22 mouse cellular contexts compared by ENCODE assay signal in the genomic region with DNA sequence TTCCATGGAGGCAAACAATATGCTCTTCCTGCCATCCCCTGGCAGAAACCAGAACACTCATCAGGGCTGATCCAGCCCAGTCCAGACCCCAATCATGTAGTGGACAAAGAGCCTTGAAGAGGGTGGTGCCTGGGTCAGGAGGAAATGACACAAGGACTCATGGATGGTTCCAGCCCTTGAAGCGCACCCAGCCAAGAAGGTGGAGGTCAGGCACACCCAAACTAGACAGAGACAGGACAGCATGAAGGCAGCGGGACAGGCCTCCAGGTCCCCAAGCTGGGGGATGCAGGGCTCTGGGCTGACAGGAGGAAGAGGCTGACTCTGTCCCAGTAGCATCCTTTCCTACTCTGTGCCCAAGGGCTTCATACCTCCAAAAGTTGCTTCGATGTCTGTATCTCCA. TPM values are rescaled to one million over a fixed set of nuclear protein-coding genes. Genes with fewer than 3 reads are reported as not detected.
DNase-seq lines count a peak whose midpoint lies in the region; TF ChIP-seq lines count a peak whose summit lies in the region.
"Had no signal": no experiment of that assay in that cellular context is flagged by ENCODE, and none has a peak within 500 bp of the region (broad histone marks: within the 10 kb centered on the region; RNA-seq: fewer than 3 reads in every experiment).

No protein-coding gene starts in this region.

- peak; percentile 57 for TF ChIP-seq POLR2A in kidney, adult 2 months (IDR thresholded peaks at IDR 0.05; ENCODE audit: low read depth, low read length)
- TF ChIP-seq POLR2A in myocyte (IDR thresholded peaks at IDR 0.05; ENCODE audit: insufficient read length, low read depth): no peak

- H3ac ChIP-seq in myocyte (ENCODE audit: control insufficient read depth, insufficient read length): no peak overlapping the region

- 89% methylated on average over 3 of the region's 3 CpGs for WGBS in kidney, adult 2 months
- WGBS in midbrain, embryonic 10.5 days: 94% methylated on average over 3 of the region's 3 CpGs

- H3K9me3 ChIP-seq in midbrain, embryonic 10.5 days (replicated peaks): no peaks in the 10 kb centered on the region
- H3K9me3 ChIP-seq: embryonic facial prominence, embryonic 10.5 days; embryonic facial prominence, embryonic 12.5 days; forebrain, embryonic 13.5 days; forebrain, embryonic 15.5 days had no signal

- H3K27ac ChIP-seq in kidney, adult 2 months (ENCODE audit: insufficient read depth, low read depth, low read length): no peak overlapping the region
- no peak overlapping the region for H3K27ac ChIP-seq in midbrain, embryonic 10.5 days (replicated peaks)
- H3K27ac ChIP-seq: embryonic facial prominence, embryonic 10.5 days; embryonic facial prominence, embryonic 12.5 days; forebrain, embryonic 13.5 days; forebrain, embryonic 15.5 days had no signal

- peak overlapping the region; percentile 70 for H3K4me2 ChIP-seq in myocyte (ENCODE audit: low read depth)
- H3K4me2 ChIP-seq: embryonic facial prominence, embryonic 12.5 days; forebrain, embryonic 13.5 days; forebrain, embryonic 15.5 days had no signal

- H3K79me2 ChIP-seq in myocyte (ENCODE audit: control insufficient read depth, insufficient read depth): no peaks in the 10 kb centered on the region

- H3K27me3 ChIP-seq in kidney, adult 2 months (replicated peaks; ENCODE audit: control insufficient read depth, insufficient read depth, low read length): no peaks in the 10 kb centered on the region
- no peaks in the 10 kb centered on the region for H3K27me3 ChIP-seq in myocyte (ENCODE audit: control insufficient read depth, insufficient read depth, insufficient read length)
- peaks cover 100% of the 10 kb centered on the region for H3K27me3 ChIP-seq in midbrain, embryonic 10.5 days (ENCODE audit: low read depth, poor library complexity, severe bottlenecking)
- H3K27me3 ChIP-seq: Patski had no signal

- H3K4me1 ChIP-seq in kidney, adult 2 months (ENCODE audit: control insufficient read depth, insufficient read depth, low read length): peaks cover 7% of the 10 kb centered on the region
- peaks cover 46% of the 10 kb centered on the region for H3K4me1 ChIP-seq in midbrain, embryonic 10.5 days

- no peaks in the 10 kb centered on the region for H3K36me3 ChIP-seq in kidney, adult 2 months (ENCODE audit: control insufficient read depth, insufficient read depth, low read length)
- no peaks in the 10 kb centered on the region for H3K36me3 ChIP-seq in myocyte (ENCODE audit: control insufficient read depth, insufficient read depth)
- no peaks in the 10 kb centered on the region for H3K36me3 ChIP-seq in midbrain, embryonic 10.5 days
- H3K36me3 ChIP-seq: embryonic facial prominence, embryonic 10.5 days; embryonic facial prominence, embryonic 12.5 days; forebrain, embryonic 15.5 days; G1E had no signal

- no peak for TF ChIP-seq CTCF in kidney, adult 2 months (conservative IDR thresholded peaks at IDR 0.05; ENCODE audit: insufficient read depth, insufficient read length, low read depth, low read length)

- peak; percentile 12 for DNase-seq in kidney, adult 2 months
- DNase-seq in kidney, adult 11 months: no peak
- peak; percentile 61 for DNase-seq in 3134 (ENCODE audit: extremely low read depth, insufficient read length, low spot score)
- no peak for DNase-seq in midbrain, embryonic 10.5 days (ENCODE audit: low spot score)
- DNase-seq: adrenal gland, postnatal 14 days; B cell, adult 2 months; cerebellum, adult 11-12 months; cerebellum, adult 2 months; cerebellum, adult 9-10 months; cerebellum, postnatal 10 days; cerebellum, postnatal 25 days had no signal

- no peak overlapping the region for H3K4me3 ChIP-seq in kidney, adult 2 months (ENCODE audit: insufficient read depth, low read depth, low read length)
- H3K4me3 ChIP-seq in myocyte: no peak overlapping the region
- no peak overlapping the region for H3K4me3 ChIP-seq in midbrain, embryonic 10.5 days
- H3K4me3 ChIP-seq: embryonic facial prominence, embryonic 10.5 days; embryonic facial prominence, embryonic 12.5 days; forebrain, embryonic 13.5 days; forebrain, embryonic 15.5 days had no signal

TF ChIP-seq in myocyte, 11 proteins besides CTCF, POLR2A, EP300 and RAD21:
- TF ChIP-seq SRF (IDR thresholded peaks at IDR 0.05; ENCODE audit: control insufficient read depth, insufficient read length, low read depth) (no peak), TCF3 (IDR thresholded peaks at IDR 0.05; ENCODE audit: insufficient read length, low read depth) (no peak), MAX (IDR thresholded peaks at IDR 0.05; ENCODE audit: low read depth) (no peak), MYOD1 (IDR thresholded peaks at IDR 0.05; ENCODE audit: control insufficient read depth in 1 of 3, insufficient read length in 2 of 3, low read depth in 2 of 3) (no peak), POLR2AphosphoS2 (IDR thresholded peaks at IDR 0.05; ENCODE audit: insufficient read length, low read depth) (no peak), CEBPB (IDR thresholded peaks at IDR 0.05; ENCODE audit: insufficient read depth, poor library complexity, severe bottlenecking) (no peak), REST (IDR thresholded peaks at IDR 0.05; ENCODE audit: insufficient read depth, insufficient read length) (no peak), USF1 (IDR thresholded peaks at IDR 0.05; ENCODE audit: low read depth) (no peak), TCF12 (IDR thresholded peaks at IDR 0.05; ENCODE audit: insufficient read depth, poor library complexity, severe bottlenecking) (no peak)

RNA-seq across cellular contexts. Expression of a gene that starts 4.1 kb away (rescaled TPM):
- 0.66 and 1.6 TPM in 2 replicates for polyA plus RNA-seq in kidney, adult 2 months (2012; rRNA removed)
- polyA plus RNA-seq in myocyte (2012; fragmentation: generic; extraction: Trizol): 109 TPM
- polyA plus RNA-seq in midbrain, embryonic 10.5 days (2016; fragmentation: Nextera tagmentation; extraction: Ambion mirVana): 0.61 TPM in 1 of 2 replicates, not detected in the other
- polyA plus RNA-seq: activated CD4-positive, CD25-positive, alpha-beta regulatory T cell, adult 4 months; CD4-positive, CD25-positive, alpha-beta regulatory T cell, adult 4 months; embryonic facial prominence, embryonic 10.5 days; forebrain, embryonic 15.5 days; G1E had no signal

RNA-seq across cellular contexts. Expression of a gene that starts 7.7 kb away (rescaled TPM):
- polyA plus RNA-seq in kidney, adult 2 months (2012; rRNA removed): 741 and 818 TPM in 2 replicates
- polyA plus RNA-seq in myocyte (2012; fragmentation: generic; extraction: Trizol): 0.02 TPM
- polyA plus RNA-seq in midbrain, embryonic 10.5 days (2016; fragmentation: Nextera tagmentation; extraction: Ambion mirVana): not detected in 2 replicates
- polyA plus RNA-seq: activated CD4-positive, CD25-positive, alpha-beta regulatory T cell, adult 4 months; CD4-positive, CD25-positive, alpha-beta regulatory T cell, adult 4 months; embryonic facial prominence, embryonic 10.5 days; embryonic facial prominence, embryonic 12.5 days; forebrain, embryonic 11.5 days; forebrain, embryonic 13.5 days; forebrain, embryonic 15.5 days; G1E; Patski had no signal

RNA-seq across cellular contexts. Expression of a gene that starts 14.7 kb away (rescaled TPM):
- 97.9 and 124 TPM in 2 replicates for polyA plus RNA-seq in kidney, adult 2 months (2012; rRNA removed)
- polyA plus RNA-seq in myocyte (2012; fragmentation: generic; extraction: Trizol): not detected
- 0.16 TPM in 1 of 2 replicates, not detected in the other for polyA plus RNA-seq in midbrain, embryonic 10.5 days (2016; fragmentation: Nextera tagmentation; extraction: Ambion mirVana)
- polyA plus RNA-seq: activated CD4-positive, CD25-positive, alpha-beta regulatory T cell, adult 4 months; CD4-positive, CD25-positive, alpha-beta regulatory T cell, adult 4 months; embryonic facial prominence, embryonic 10.5 days; embryonic facial prominence, embryonic 14.5 days; forebrain, embryonic 11.5 days; forebrain, embryonic 13.5 days; forebrain, embryonic 15.5 days; G1E; Patski had no signal

RNA-seq across cellular contexts. Expression of a gene that starts 58.6 kb away (rescaled TPM):
- polyA plus RNA-seq in kidney, adult 2 months (2012; rRNA removed): 0.43 and 1.3 TPM in 2 replicates
- polyA plus RNA-seq in myocyte (2012; fragmentation: generic; extraction: Trizol): 0.40 TPM
- polyA plus RNA-seq in midbrain, embryonic 10.5 days (2016; fragmentation: Nextera tagmentation; extraction: Ambion mirVana): 0.86 and 1.1 TPM in 2 replicates
- polyA plus RNA-seq: G1E had no signal

Comparison
In these comparisons a context has a peak if more than half of its experiments do, and no peak if none do; other contexts are left out.
1. DNase-seq: peak in kidney, adult 2 months (single experiment) and 3134 (single experiment); none in kidney, adult 11 months (single experiment) and midbrain, embryonic 10.5 days (single experiment).
2. RNA of a gene that starts 4.1 kb away (polyA plus RNA-seq): 109 TPM in myocyte (single experiment); 0.66 to 1.6 TPM in kidney, adult 2 months and 0.61 TPM in midbrain, embryonic 10.5 days; every median in the first group is over 10 times any median in the second.
3. RNA of a gene that starts 7.7 kb away (polyA plus RNA-seq): 741 to 818 TPM in kidney, adult 2 months; 0.02 TPM in myocyte (single experiment) and not detected in midbrain, embryonic 10.5 days; every median in the first group is over 100 times any median in the second.
4. RNA of a gene that starts 14.7 kb away (polyA plus RNA-seq): 97.9 to 124 TPM in kidney, adult 2 months; 0.16 TPM in midbrain, embryonic 10.5 days and not detected in myocyte (single experiment); every median in the first group is over 10 times any median in the second.